Mouse (Mus musculus) heart, embryonic 14.5 days (tissue): ENCODE measurements around the gene Popdc2. TPM values are rescaled to one million over a fixed set of nuclear protein-coding genes. Genes with fewer than 3 reads are reported as not detected.

Experiments
- ATAC-seq: fragments of 200-750 bp; cut with Nextera tagmentation; 2 replicates; pipeline ENCODE4 v1.8.0; 2017; ENCODE audit warnings: low read depth, moderate TSS enrichment; ENCODE audit not compliant: insufficient number of reproducible peaks, insufficient read depth, low FRiP score
- H3K27ac ChIP-seq, 2 experiments: fragments of 200-500 bp in 1 of 2; fragments of 300-500 bp in 1 of 2; sonication (generic) in 1 of 2; replicated peaks in 1 of 2; 2 replicates each; pipeline ENCODE4 v1.5.1; 2012 to 2014; ENCODE audit warnings: low read depth in 2 of 2, low read length in 2 of 2, control low read depth in 1 of 2, mild to moderate bottlenecking in 1 of 2, mixed read lengths in 1 of 2; ENCODE audit not compliant: control insufficient read depth in 1 of 2, insufficient read depth in 1 of 2
- H3K27me3 ChIP-seq: fragments of 300-500 bp; sonication (generic); 2 replicates; pipeline ENCODE4 v1.6.1; 2014; ENCODE audit warnings: mild to moderate bottlenecking, low read length, control low read depth; ENCODE audit not compliant: control insufficient read depth, insufficient read depth
- H3K36me3 ChIP-seq: fragments of 300-500 bp; sonication (generic); 2 replicates; pipeline ENCODE4 v1.6.1; 2014; ENCODE audit warnings: mild to moderate bottlenecking, control low read depth, low read length, mixed read lengths; ENCODE audit not compliant: control insufficient read depth, insufficient read depth
- H3K4me1 ChIP-seq, 2 experiments: fragments of 200-500 bp in 1 of 2; fragments of 300-500 bp in 1 of 2; sonication (generic) in 1 of 2; 2 replicates each; pipeline ENCODE4 v1.6.1; 2012 to 2014; ENCODE audit warnings: low read length in 2 of 2, control low read depth in 1 of 2, mixed read lengths in 1 of 2; ENCODE audit not compliant: control insufficient read depth in 2 of 2, insufficient read depth in 2 of 2
- H3K4me2 ChIP-seq: fragments of 300-500 bp; sonication (generic); 2 replicates; pipeline ENCODE4 v1.6.1; 2014; ENCODE audit warnings: mild to moderate bottlenecking, low read length
- H3K4me3 ChIP-seq, 2 experiments: fragments of 200-500 bp in 1 of 2; fragments of 300-500 bp in 1 of 2; sonication (generic) in 1 of 2; 2 replicates each; pipeline ENCODE4 v1.5.1; 2012 to 2014; ENCODE audit warnings: low read length in 2 of 2, mild to moderate bottlenecking in 2 of 2, control low read depth in 1 of 2, low read depth in 1 of 2, moderate library complexity in 1 of 2; ENCODE audit not compliant: control insufficient read depth in 1 of 2, insufficient read depth in 1 of 2
- H3K9ac ChIP-seq: fragments of 300-500 bp; sonication (generic); 2 replicates; pipeline ENCODE4 v1.6.1; 2014; ENCODE audit warnings: mild to moderate bottlenecking, low read length
- H3K9me3 ChIP-seq: fragments of 300-500 bp; sonication (generic); 2 replicates; pipeline ENCODE4 v1.6.1; 2016; ENCODE audit warnings: low read length, control low read depth; ENCODE audit not compliant: control insufficient read depth
- WGBS: fragments of 180-500 bp; shearing (Covaris S2); extraction: QIAGEN DNeasy Blood & Tissue Kit; methylation state at CpG from one replicate; pipeline ENCODE4 v1.1.7; 2014; 5-methylcytosine and 5-hydroxymethylcytosine counted together
- polyA plus RNA-seq: library from polyadenylated mRNA; unstranded; fragments of >200 nt; fragmentation: Nextera tagmentation; extraction: Ambion mirVana; gene quantifications from 2 replicates; pipeline ENCODE4 v1.2.1, GENCODE M21; 2014

Gene Popdc2
- polyA plus RNA-seq, 1 experiment from 2014 or later = 364 TPM

- H3K9ac ChIP-seq = peak overlapping the region; percentile 26; the same call in 1 of the 2 replicates
- no peaks in the 10 kb centered on the region for H3K9me3 ChIP-seq
- ATAC-seq = no peak
- 58% methylated on average over 15 of the region's 15 CpGs for WGBS
- H3K27me3 ChIP-seq = no peaks in the 10 kb centered on the region
- H3K36me3 ChIP-seq = peaks cover 82% of the 10 kb centered on the region
- H3K4me2 ChIP-seq = peak overlapping the region; percentile 11; the same call in 1 of the 2 replicates
- H3K4me3 ChIP-seq = no peak overlapping the region
- peaks cover 34 to 80% of the 10 kb centered on the region in 2 experiments for H3K4me1 ChIP-seq
- peak overlapping the region in 1 of 2 experiments; percentile 29; a peak in 1 of 4 replicates for H3K27ac ChIP-seq
Observed at GRCm38 (mm10) chr16:38371705-38372296, 9.8 kb downstream of the Popdc2 start.

GRCm38 (mm10) chr16:38372876-38373275 lies 10.9 kb downstream of the Popdc2 start:
- no peak for ATAC-seq
- H3K36me3 ChIP-seq = peaks cover 93% of the 10 kb centered on the region
- no peak overlapping the region for H3K27ac ChIP-seq
- 0 out of 2 replicates have a peak overlapping the region, but pooled peaks have one; percentile 14 for H3K4me2 ChIP-seq
- no peak overlapping the region for H3K4me3 ChIP-seq
- 62% methylated on average over 4 of the region's 4 CpGs for WGBS
- no peaks in the 10 kb centered on the region for H3K9me3 ChIP-seq
- no peak overlapping the region for H3K9ac ChIP-seq
- peaks cover 37 to 84% of the 10 kb centered on the region in 2 experiments for H3K4me1 ChIP-seq
- no peaks in the 10 kb centered on the region for H3K27me3 ChIP-seq

GRCm38 (mm10) chr16:38373439-38373838 lies 11.4 kb downstream of the Popdc2 start:
- no peaks in the 10 kb centered on the region for H3K9me3 ChIP-seq
- H3K27ac ChIP-seq = no peak overlapping the region; a peak in 1 of 4 replicates
- 60% methylated on average over 10 of the region's 10 CpGs for WGBS
- H3K4me2 ChIP-seq = peak overlapping the region; percentile 35; the same call in 1 of the 2 replicates
- H3K4me1 ChIP-seq = peaks cover 36 to 81% of the 10 kb centered on the region in 2 experiments
- no peaks in the 10 kb centered on the region for H3K27me3 ChIP-seq
- peaks cover 95% of the 10 kb centered on the region for H3K36me3 ChIP-seq
- H3K9ac ChIP-seq = no peak overlapping the region
- no peak for ATAC-seq
- no peak overlapping the region for H3K4me3 ChIP-seq

GRCm38 (mm10) chr16:38373941-38374340 lies 11.9 kb downstream of the Popdc2 start:
- H3K4me1 ChIP-seq = peaks cover 35 to 77% of the 10 kb centered on the region in 2 experiments
- no peak overlapping the region for H3K27ac ChIP-seq

GRCm38 (mm10) chr16:38374379-38375140 lies 12.6 kb downstream of the Popdc2 start:
- H3K4me1 ChIP-seq = peaks cover 31 to 74% of the 10 kb centered on the region in 2 experiments
- H3K4me2 ChIP-seq = peak overlapping the region; percentile 35
- H3K9ac ChIP-seq = peak overlapping the region; percentile 44; the same call in 1 of the 2 replicates
- H3K27me3 ChIP-seq = no peaks in the 10 kb centered on the region
- 56% methylated on average over 10 of the region's 10 CpGs for WGBS
- 0 out of 4 replicates have a peak overlapping the region, but pooled peaks of 1 of the 2 experiments have one; percentile 0 for H3K27ac ChIP-seq
- peaks cover 92% of the 10 kb centered on the region for H3K36me3 ChIP-seq
- H3K9me3 ChIP-seq = no peaks in the 10 kb centered on the region
- H3K4me3 ChIP-seq = peak overlapping the region in 1 of 2 experiments; percentile 6; a peak in 1 of 4 replicates
- ATAC-seq = no peak

More at GRCm38 (mm10) chr16:38373941-38374340, 11.9 kb downstream of the Popdc2 start:
- 73% methylated on average over 16 of the region's 16 CpGs for WGBS
- peak overlapping the region; percentile 35 for H3K4me2 ChIP-seq
- no peaks in the 10 kb centered on the region for H3K27me3 ChIP-seq
- no peak for ATAC-seq
- H3K4me3 ChIP-seq = no peak overlapping the region
- peaks cover 95% of the 10 kb centered on the region for H3K36me3 ChIP-seq
- no peaks in the 10 kb centered on the region for H3K9me3 ChIP-seq
- H3K9ac ChIP-seq = 0 out of 2 replicates have a peak overlapping the region, but pooled peaks have one; percentile 44

- 0 out of 2 replicates have a peak overlapping the region, but pooled peaks have one; percentile 42 for H3K9ac ChIP-seq
- ATAC-seq = no peak
- 47% methylated on average over 7 of the region's 7 CpGs for WGBS
- H3K27me3 ChIP-seq = no peaks in the 10 kb centered on the region
- peak overlapping the region; percentile 27 for H3K4me2 ChIP-seq
- peaks cover 86% of the 10 kb centered on the region for H3K36me3 ChIP-seq
- H3K4me1 ChIP-seq = peaks cover 27 to 68% of the 10 kb centered on the region in 2 experiments
- no peak overlapping the region; a peak in 1 of 4 replicates for H3K27ac ChIP-seq
- no peaks in the 10 kb centered on the region for H3K9me3 ChIP-seq
- H3K4me3 ChIP-seq = no peak overlapping the region
Observed at GRCm38 (mm10) chr16:38375182-38375581, 13.2 kb downstream of the Popdc2 start.

- H3K9ac ChIP-seq = peak overlapping the region; percentile 42
- 33% methylated on average over 16 of the region's 17 CpGs for WGBS
- peak overlapping the region; percentile 8 to 47; a peak in 2 of 4 replicates for H3K27ac ChIP-seq
- peaks cover 23 to 57% of the 10 kb centered on the region in 2 experiments; a peak in 3 of 4 replicates for H3K4me1 ChIP-seq
- H3K9me3 ChIP-seq = no peaks in the 10 kb centered on the region
- ATAC-seq = no peak
- no peaks in the 10 kb centered on the region for H3K27me3 ChIP-seq
- H3K4me2 ChIP-seq = peak overlapping the region; percentile 44
- peak overlapping the region; percentile 14 to 26; a peak in 3 of 4 replicates for H3K4me3 ChIP-seq
- H3K36me3 ChIP-seq = peaks cover 75% of the 10 kb centered on the region
Observed at GRCm38 (mm10) chr16:38376163-38376840, 14.3 kb downstream of the Popdc2 start.
